Mouse (Mus musculus) E14TG2a.4 (cell line): ENCODE data around the gene Ptges3.

ENCODE experiments used
- H3K27me3 ChIP-seq: 2 replicates; pipeline ENCODE4 v1.6.1; 2014; ENCODE audit warnings: low read length, control low read depth; ENCODE audit not compliant: insufficient read depth
- H3K36me3 ChIP-seq: 2 replicates; pipeline ENCODE4 v1.6.1; 2014; ENCODE audit warnings: low read length, control low read depth; ENCODE audit not compliant: insufficient read depth
- H3K4me1 ChIP-seq: replicated peaks from 2 replicates; pipeline ENCODE4 v1.6.1; 2014; ENCODE audit warnings: low read depth, low read length, control low read depth
- H3K4me3 ChIP-seq: replicated peaks from 2 replicates; pipeline ENCODE4 v1.5.1; 2014; ENCODE audit warnings: mild to moderate bottlenecking, low read length
- H3K9me3 ChIP-seq: 2 replicates; pipeline ENCODE4 v1.6.1; 2014; ENCODE audit warnings: low read length, control low read depth
- CTCF ChIP-seq: conservative IDR thresholded peaks from 2 replicates; pipeline ENCODE4 v1.5.1; 2014; ENCODE audit warnings: low read length
- NANOG ChIP-seq: IDR thresholded peaks from 2 replicates; pipeline ENCODE4 v1.6.1; 2014; ENCODE audit warnings: borderline replicate concordance, low read length, mixed read lengths
- POU5F1 ChIP-seq: IDR thresholded peaks from 2 replicates; pipeline ENCODE4 v1.6.1; 2014; ENCODE audit warnings: low read length, borderline replicate concordance

Gene Ptges3

GRCm38 (mm10) chr10:128037921-128038320, 20.8 kb upstream of the Ptges3 start:
- peaks cover 68% of the 10 kb centered on the region for H3K4me1 ChIP-seq
- H3K9me3 ChIP-seq, result no peaks in the 10 kb centered on the region
- H3K27me3 ChIP-seq, result 0 out of 2 replicates have a peak, but pooled peaks cover 3% of the 10 kb centered on the region
- no peak for TF ChIP-seq POU5F1
- TF ChIP-seq NANOG, result no peak
- TF ChIP-seq CTCF, result no peak
- peak overlapping the region; percentile 99 for H3K4me3 ChIP-seq
- H3K36me3 ChIP-seq, result peaks cover 66% of the 10 kb centered on the region

DNA sequence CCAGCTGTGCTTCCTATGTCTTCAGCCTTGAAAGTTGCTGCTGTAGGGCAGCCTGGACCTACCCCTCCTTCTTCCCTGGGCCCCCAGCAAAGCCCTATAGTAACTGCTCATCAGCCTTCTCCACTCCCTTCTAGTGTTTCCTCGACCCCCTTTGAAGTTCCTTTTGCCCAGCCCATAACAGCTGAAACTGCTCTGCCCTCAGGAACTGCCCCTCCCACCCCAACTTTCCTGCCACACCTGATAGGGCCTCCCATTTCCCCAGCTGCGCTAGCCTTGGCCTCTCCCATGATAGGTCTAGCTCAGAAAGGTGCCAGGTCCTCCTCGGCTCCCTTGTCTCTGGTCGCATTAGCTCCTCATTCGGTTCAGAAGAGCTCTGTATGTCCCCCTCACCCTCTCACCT, 19.6 kb upstream of the Ptges3 start:
- Histone ChIP-seq H3K4me1 (peaks cover 77% of the 10 kb centered on the region), H3K9me3 (no peaks in the 10 kb centered on the region), H3K27me3 (no peaks in the 10 kb centered on the region), H3K36me3 (peaks cover 79% of the 10 kb centered on the region), H3K4me3 (peak overlapping the region; percentile 99)
- TF ChIP-seq POU5F1 (no peak), NANOG (no peak), CTCF (no peak)

- Histone ChIP-seq H3K36me3 (peaks cover 86% of the 10 kb centered on the region), H3K4me3 (peak overlapping the region; percentile 99), H3K27me3 (no peaks in the 10 kb centered on the region), H3K9me3 (no peaks in the 10 kb centered on the region), H3K4me1 (peaks cover 80% of the 10 kb centered on the region)
- no peak for TF ChIP-seq CTCF
Measured at GRCm38 (mm10) chr10:128039858-128040257, 18.9 kb upstream of the Ptges3 start.

DNA sequence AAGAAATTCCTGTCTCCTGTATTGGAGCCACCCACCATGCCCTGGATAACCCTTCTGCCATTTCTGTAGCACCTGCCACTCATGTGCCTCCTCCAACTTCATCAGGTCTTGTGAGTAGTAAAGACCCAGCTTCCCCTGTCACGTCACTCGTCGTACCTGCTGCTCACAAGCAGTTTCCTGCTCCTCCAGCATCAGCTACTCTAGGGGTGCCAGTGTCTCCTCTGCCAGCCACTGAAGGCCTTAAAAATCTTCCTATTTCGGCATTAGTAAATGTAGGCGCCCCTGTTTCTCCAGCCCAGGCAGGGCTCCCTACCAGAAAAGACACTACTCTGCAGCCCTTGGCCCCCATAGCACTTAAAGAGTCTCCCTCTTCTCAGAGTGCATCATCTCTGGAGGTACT, 18.5 kb upstream of the Ptges3 start:
- TF ChIP-seq CTCF (no peak), NANOG (no peak)
- Histone ChIP-seq H3K9me3 (no peaks in the 10 kb centered on the region), H3K27me3 (no peaks in the 10 kb centered on the region), H3K36me3 (peaks cover 90% of the 10 kb centered on the region), H3K4me1 (peaks cover 84% of the 10 kb centered on the region), H3K4me3 (peak overlapping the region; percentile 99; the same call in 1 of the 2 replicates)

GRCm38 (mm10) chr10:128041636-128042035, 17.1 kb upstream of the Ptges3 start:
- Histone ChIP-seq H3K36me3 (peaks cover 99% of the 10 kb centered on the region), H3K4me3 (peak overlapping the region; percentile 99; the same call in 1 of the 2 replicates), H3K4me1 (peaks cover 94% of the 10 kb centered on the region), H3K9me3 (no peaks in the 10 kb centered on the region), H3K27me3 (no peaks in the 10 kb centered on the region)
- TF ChIP-seq POU5F1, result no peak

- TF ChIP-seq CTCF (no peak), POU5F1 (no peak), NANOG (no peak)
- no peaks in the 10 kb centered on the region for H3K9me3 ChIP-seq
- peaks cover 98% of the 10 kb centered on the region for H3K36me3 ChIP-seq
Measured at GRCm38 (mm10) chr10:128042466-128042865, 16.3 kb upstream of the Ptges3 start.

DNA sequence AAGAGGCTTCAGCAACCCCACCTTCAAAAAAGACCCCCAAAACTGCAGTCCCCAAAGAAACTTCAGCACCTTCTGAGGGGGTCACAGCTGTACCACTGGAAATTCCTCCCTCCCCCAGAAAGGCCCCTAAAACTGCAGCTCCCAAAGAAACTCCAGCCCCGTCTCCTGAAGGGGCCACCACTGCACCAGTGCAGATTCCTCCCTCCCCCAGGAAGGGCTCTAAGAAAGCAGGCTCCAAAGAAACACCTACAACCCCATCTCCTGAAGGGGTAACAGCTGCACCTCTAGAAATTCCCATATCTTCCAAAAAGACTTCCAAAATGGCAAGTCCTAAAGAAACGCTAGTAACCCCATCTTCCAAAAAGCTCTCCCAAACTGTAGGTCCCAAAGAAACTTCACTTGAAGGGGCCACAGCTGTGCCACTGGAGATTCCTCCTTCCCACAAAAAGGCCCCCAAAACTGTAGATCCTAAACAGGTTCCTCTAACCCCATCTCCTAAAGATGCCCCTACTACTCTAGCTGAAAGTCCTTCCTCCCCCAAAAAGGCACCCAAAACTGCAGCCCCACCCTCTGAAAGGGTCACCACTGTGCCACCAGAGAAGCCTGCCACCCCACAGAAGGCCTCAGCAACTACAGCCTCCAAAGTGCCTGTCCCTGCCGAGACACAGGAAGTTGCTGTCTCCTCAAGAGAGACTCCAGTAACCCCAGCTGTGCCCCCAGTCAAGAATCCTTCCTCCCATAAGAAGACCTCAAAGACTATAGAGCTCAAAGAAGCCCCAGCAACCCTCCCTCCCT, 15.5 kb upstream of the Ptges3 start:
- TF ChIP-seq CTCF, result no peak
- no peak for TF ChIP-seq POU5F1
- TF ChIP-seq NANOG, result no peak
- H3K4me1 ChIP-seq, result peaks cover 81% of the 10 kb centered on the region

More at GRCm38 (mm10) chr10:128042466-128042865, 16.3 kb upstream of the Ptges3 start:
- H3K27me3 ChIP-seq, result no peaks in the 10 kb centered on the region
- H3K4me1 ChIP-seq, result peaks cover 89% of the 10 kb centered on the region
- H3K4me3 ChIP-seq, result 0 out of 2 replicates have a peak overlapping the region, but pooled peaks have one; percentile 20

GRCm38 (mm10) chr10:128048157-128048556, 10.6 kb upstream of the Ptges3 start:
- peaks cover 32% of the 10 kb centered on the region for H3K4me1 ChIP-seq

More for the DNA sequence above, 15.5 kb upstream of the Ptges3 start:
- Histone ChIP-seq H3K9me3 (no peaks in the 10 kb centered on the region), H3K36me3 (peaks cover 100% of the 10 kb centered on the region), H3K27me3 (no peaks in the 10 kb centered on the region), H3K4me3 (0 out of 2 replicates have a peak overlapping the region, but pooled peaks have one; percentile 20)

DNA sequence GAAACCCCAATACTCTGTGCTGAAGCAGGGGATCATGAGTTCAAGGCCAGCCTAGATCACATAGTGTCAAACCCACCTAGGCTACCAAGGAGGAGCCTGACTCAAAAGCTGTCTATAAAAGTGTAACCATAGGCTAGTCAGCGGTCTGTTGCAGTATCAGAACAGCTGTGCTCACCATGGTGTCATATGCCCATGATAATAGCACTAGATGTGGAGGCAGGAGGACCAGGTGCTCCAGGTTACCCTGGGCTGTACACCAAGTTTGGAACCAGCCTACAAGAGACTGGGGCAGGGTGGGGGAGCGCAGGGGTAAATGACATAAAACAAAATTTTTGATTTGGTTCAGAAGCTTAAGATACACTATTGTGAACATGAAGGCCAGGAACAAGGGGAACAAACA, 9.0 kb upstream of the Ptges3 start:
- Histone ChIP-seq H3K27me3 (peaks cover 3% of the 10 kb centered on the region; the same call in 1 of the 2 replicates), H3K4me3 (no peak overlapping the region), H3K36me3 (peaks cover 70% of the 10 kb centered on the region), H3K4me1 (peaks cover 16% of the 10 kb centered on the region), H3K9me3 (no peaks in the 10 kb centered on the region)
- TF ChIP-seq NANOG (no peak), POU5F1 (no peak), CTCF (no peak)

More at GRCm38 (mm10) chr10:128048157-128048556, 10.6 kb upstream of the Ptges3 start:
- Histone ChIP-seq H3K9me3 (no peaks in the 10 kb centered on the region), H3K4me3 (no peak overlapping the region), H3K27me3 (no peaks in the 10 kb centered on the region), H3K36me3 (peaks cover 86% of the 10 kb centered on the region)
- TF ChIP-seq POU5F1 (no peak), CTCF (no peak), NANOG (no peak)
